In genomic region chr4:62516079-62516478, GRCm38 (mm10) we compare ENCODE assay signal across 8 mouse cellular contexts. TPM values are rescaled to one million over a fixed set of nuclear protein-coding genes. Genes with fewer than 3 reads are reported as not detected.
DNase-seq lines count a peak whose midpoint lies in the region; ATAC-seq and TF ChIP-seq lines count a peak whose summit lies in the region.

No protein-coding gene starts in this region.

- H3K9ac ChIP-seq in heart, embryonic 16.5 days (ENCODE audit: low read length) = 0 out of 2 replicates have a peak overlapping the region, but pooled peaks have one; percentile 17
- H3K9ac ChIP-seq in stomach, postnatal 0 days (ENCODE audit: low read length) = no peak overlapping the region

- H3K4me3 ChIP-seq in heart, embryonic 16.5 days (ENCODE audit: low read length) = no peak overlapping the region
- H3K4me3 ChIP-seq in stomach, postnatal 0 days (ENCODE audit: low read depth, low read length) = no peak overlapping the region

- WGBS in heart, embryonic 16.5 days = 49% methylated on average over 2 of the region's 2 CpGs
- 21% methylated on average over 2 of the region's 2 CpGs for WGBS in stomach, postnatal 0 days

- H3K36me3 ChIP-seq in heart, embryonic 16.5 days (ENCODE audit: control insufficient read depth, insufficient read depth) = peaks cover 17% of the 10 kb centered on the region
- H3K36me3 ChIP-seq in stomach, postnatal 0 days (ENCODE audit: control insufficient read depth, insufficient read depth, low read length) = peaks cover 15% of the 10 kb centered on the region

- peak; percentile 34; the same call in 1 of the 2 replicates for TF ChIP-seq CTCF in stomach, postnatal 0 days (IDR thresholded peaks at IDR 0.05; ENCODE audit: low read depth)

- H3K4me2 ChIP-seq in heart, embryonic 16.5 days (ENCODE audit: low read depth, low read length) = peak overlapping the region; percentile 16; the same call in 1 of the 2 replicates
- H3K4me2 ChIP-seq in stomach, postnatal 0 days (replicated peaks; ENCODE audit: low read depth) = peak overlapping the region; percentile 72

- no peak for ATAC-seq in heart, embryonic 16.5 days (replicated peaks; ENCODE audit: extremely low read depth, insufficient read depth, low FRiP score)
- no peak for ATAC-seq in stomach, postnatal 0 days (ENCODE audit: low FRiP score, low TSS enrichment)

- no peak for TF ChIP-seq EP300 in stomach, postnatal 0 days (optimal IDR thresholded peaks at IDR 0.05)

- peaks cover 34% of the 10 kb centered on the region for H3K4me1 ChIP-seq in heart, embryonic 16.5 days (ENCODE audit: control insufficient read depth, insufficient read depth, low read length)
- peaks cover 6% of the 10 kb centered on the region for H3K4me1 ChIP-seq in stomach, postnatal 0 days (replicated peaks; ENCODE audit: control insufficient read depth, insufficient read depth)

- DNase-seq in embryo, embryonic 10 days (ENCODE audit: low spot score) = peak; percentile 52
- no peak for DNase-seq in embryo, embryonic 9.5 days (ENCODE audit: extremely low spot score)
- peak; percentile 83 for DNase-seq in cerebellum, adult 11-12 months
- DNase-seq in kidney, postnatal 4 days = peak; percentile 70 to 80
- no peak for DNase-seq in stomach, postnatal 0 days (ENCODE audit: low spot score)
- DNase-seq in right cerebral cortex, postnatal 10 days (ENCODE audit: low spot score in 2 of 2) = no peak
- no peak for DNase-seq in right cerebral cortex, postnatal 4 days

- H3K27me3 ChIP-seq in heart, embryonic 16.5 days (ENCODE audit: control insufficient read depth, insufficient read depth, low read length) = no peaks in the 10 kb centered on the region
- no peaks in the 10 kb centered on the region for H3K27me3 ChIP-seq in stomach, postnatal 0 days (ENCODE audit: control insufficient read depth, insufficient read depth, low read length)

- no peaks in the 10 kb centered on the region for H3K9me3 ChIP-seq in heart, embryonic 16.5 days (replicated peaks; ENCODE audit: control insufficient read depth, low read length)
- no peaks in the 10 kb centered on the region for H3K9me3 ChIP-seq in stomach, postnatal 0 days (ENCODE audit: control insufficient read depth, low read length)

- peak overlapping the region; percentile 55 for H3K27ac ChIP-seq in heart, embryonic 16.5 days (ENCODE audit: low read length)
- H3K27ac ChIP-seq in stomach, postnatal 0 days (replicated peaks) = peak overlapping the region; percentile 91

RNA-seq across cellular contexts. Expression of gene Alad, which starts 3.6 kb away (rescaled TPM):
- 57.6 and 69.8 TPM in 2 replicates for polyA plus RNA-seq in heart, embryonic 16.5 days (2015; fragmentation: Nextera tagmentation; extraction: Ambion mirVana)
- polyA plus RNA-seq in stomach, postnatal 0 days (2015; fragmentation: Nextera tagmentation; extraction: Ambion mirVana) = 161 and 178 TPM in 2 replicates

RNA-seq across cellular contexts. Expression of gene Pole3, which starts 8.8 kb away (rescaled TPM):
- polyA plus RNA-seq in heart, embryonic 16.5 days (2015; fragmentation: Nextera tagmentation; extraction: Ambion mirVana) = 47.8 and 51.4 TPM in 2 replicates
- polyA plus RNA-seq in stomach, postnatal 0 days (2015; fragmentation: Nextera tagmentation; extraction: Ambion mirVana) = 52.4 and 55.5 TPM in 2 replicates

RNA-seq across cellular contexts. Expression of gene 4933430I17Rik, which starts 9.1 kb away (rescaled TPM):
- 0.32 and 0.41 TPM in 2 replicates for polyA plus RNA-seq in heart, embryonic 16.5 days (2015; fragmentation: Nextera tagmentation; extraction: Ambion mirVana)
- polyA plus RNA-seq in stomach, postnatal 0 days (2015; fragmentation: Nextera tagmentation; extraction: Ambion mirVana) = 0.18 and 0.35 TPM in 2 replicates

RNA-seq across cellular contexts. Expression of gene Hdhd3, which starts 12.8 kb away (rescaled TPM):
- polyA plus RNA-seq in heart, embryonic 16.5 days (2015; fragmentation: Nextera tagmentation; extraction: Ambion mirVana) = 9.6 and 10.0 TPM in 2 replicates
- polyA plus RNA-seq in stomach, postnatal 0 days (2015; fragmentation: Nextera tagmentation; extraction: Ambion mirVana) = 23.5 and 26.0 TPM in 2 replicates

RNA-seq across cellular contexts. Expression of gene Bspry, which starts 36.2 kb away (rescaled TPM):
- 3.4 and 6.3 TPM in 2 replicates for polyA plus RNA-seq in heart, embryonic 16.5 days (2015; fragmentation: Nextera tagmentation; extraction: Ambion mirVana)
- 32.5 and 38.1 TPM in 2 replicates for polyA plus RNA-seq in stomach, postnatal 0 days (2015; fragmentation: Nextera tagmentation; extraction: Ambion mirVana)

Comparison
In these comparisons a context has a peak if more than half of its experiments do, and no peak if none do; other contexts are left out.
1. DNase-seq: peak in embryo, embryonic 10 days (single experiment), cerebellum, adult 11-12 months (single experiment) and kidney, postnatal 4 days (2 of 2); none in embryo, embryonic 9.5 days (single experiment), stomach, postnatal 0 days (single experiment), right cerebral cortex, postnatal 10 days (0 of 2) and right cerebral cortex, postnatal 4 days (single experiment).